Mouse (Mus musculus): ENCODE data around the gene Lepr.

DNA sequence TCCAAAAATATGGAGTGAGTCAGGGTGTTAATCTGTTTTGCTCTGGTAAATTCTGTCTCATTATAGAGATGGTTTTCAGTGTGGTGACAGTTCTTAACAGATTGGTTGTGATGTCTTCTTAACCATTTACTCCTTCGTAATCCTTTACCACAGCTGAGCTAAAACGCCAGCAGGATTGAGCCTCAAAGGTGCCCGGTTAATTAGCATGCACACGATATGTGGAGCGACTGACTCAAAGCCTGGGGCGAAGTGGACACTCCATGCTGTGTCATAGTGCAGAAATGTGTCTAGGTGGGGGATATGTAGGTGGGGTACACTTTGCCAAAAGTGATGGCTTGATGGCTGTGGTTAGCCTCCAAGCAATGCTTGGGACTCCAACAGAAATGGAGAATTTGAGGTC, 1.4 kb upstream of the Lepr start:
- TF ChIP-seq CTCF (IDR thresholded peaks at IDR 0.05; ENCODE audit: low read depth) (no peak), EP300 (IDR thresholded peaks at IDR 0.05; ENCODE audit: low read depth) (no peak)

All from heart, postnatal 0 days (tissue).